In genomic region chr1:157713851-157714250, GRCm38 (mm10) we compare ENCODE assay signal across 29 mouse cellular contexts.
DNase-seq lines count a peak whose midpoint lies in the region; ATAC-seq and TF ChIP-seq lines count a peak whose summit lies in the region.
"Had no signal": no experiment of that assay in that cellular context is flagged by ENCODE, and none has a peak within 500 bp of the region (broad histone marks: within the 10 kb centered on the region; RNA-seq: fewer than 3 reads in every experiment).

No protein-coding gene starts in this region.

- H3K4me3 ChIP-seq in gastrocnemius, adult 2 months = no peak overlapping the region
- no peak overlapping the region for H3K4me3 ChIP-seq in hindbrain, postnatal 0 days (ENCODE audit: low read length)
- H3K4me3 ChIP-seq in hindbrain, embryonic 11.5 days (ENCODE audit: low read depth, low read length) = no peak overlapping the region
- no peak overlapping the region for H3K4me3 ChIP-seq in forebrain, embryonic 16.5 days (replicated peaks; ENCODE audit: low read length)
- H3K4me3 ChIP-seq: embryonic facial prominence, embryonic 13.5 days; heart, embryonic 10.5 days; kidney, embryonic 15.5 days; layer of hippocampus, adult 2 months; liver, embryonic 12.5 days; megakaryocyte, embryonic 14.5 days; midbrain, embryonic 12.5 days; myocyte; neural tube, embryonic 12.5 days had no signal

- no peak overlapping the region for H3K9ac ChIP-seq in hindbrain, postnatal 0 days (replicated peaks; ENCODE audit: low read length)
- H3K9ac ChIP-seq in hindbrain, embryonic 11.5 days (ENCODE audit: low read depth, low read length) = no peak overlapping the region
- H3K9ac ChIP-seq in forebrain, embryonic 16.5 days (replicated peaks; ENCODE audit: low read depth, low read length) = no peak overlapping the region
- H3K9ac ChIP-seq: embryonic facial prominence, embryonic 13.5 days; forebrain, postnatal 0 days; hindbrain, embryonic 14.5 days; kidney, embryonic 15.5 days; liver, embryonic 12.5 days; midbrain, embryonic 12.5 days; neural tube, embryonic 12.5 days had no signal

- H3K27ac ChIP-seq in gastrocnemius, adult 2 months = no peak overlapping the region
- no peak overlapping the region for H3K27ac ChIP-seq in hindbrain, postnatal 0 days
- no peak overlapping the region for H3K27ac ChIP-seq in hindbrain, embryonic 11.5 days (ENCODE audit: low read depth, low read length)
- H3K27ac ChIP-seq in forebrain, embryonic 16.5 days (ENCODE audit: low read length) = no peak overlapping the region
- H3K27ac ChIP-seq: embryonic facial prominence, embryonic 13.5 days; heart, embryonic 10.5 days; hindbrain, embryonic 14.5 days; kidney, embryonic 15.5 days; layer of hippocampus, adult 2 months; liver, embryonic 12.5 days; midbrain, embryonic 12.5 days; neural tube, embryonic 12.5 days had no signal

- H3K4me1 ChIP-seq in hindbrain, postnatal 0 days (ENCODE audit: insufficient read depth, low read length) = peaks cover 6% of the 10 kb centered on the region; the same call in 1 of the 2 replicates
- H3K4me1 ChIP-seq in hindbrain, embryonic 11.5 days (replicated peaks; ENCODE audit: control insufficient read depth, insufficient read depth, low read length) = peaks cover 3% of the 10 kb centered on the region
- no peaks in the 10 kb centered on the region for H3K4me1 ChIP-seq in forebrain, embryonic 16.5 days (replicated peaks; ENCODE audit: control insufficient read depth, insufficient read depth, low read length)
- H3K4me1 ChIP-seq: embryonic facial prominence, embryonic 13.5 days; heart, embryonic 10.5 days; kidney, embryonic 15.5 days; liver, embryonic 12.5 days; megakaryocyte, embryonic 14.5 days; midbrain, embryonic 12.5 days had no signal

- H3K36me3 ChIP-seq in hindbrain, postnatal 0 days (ENCODE audit: insufficient read depth, low read length) = no peaks in the 10 kb centered on the region
- no peaks in the 10 kb centered on the region for H3K36me3 ChIP-seq in hindbrain, embryonic 11.5 days (ENCODE audit: control insufficient read depth, insufficient read depth, low read length)
- H3K36me3 ChIP-seq in forebrain, embryonic 16.5 days (ENCODE audit: control insufficient read depth, insufficient read depth) = no peaks in the 10 kb centered on the region
- H3K36me3 ChIP-seq: embryonic facial prominence, embryonic 13.5 days; G1E; heart, embryonic 10.5 days; kidney, embryonic 15.5 days; liver, embryonic 12.5 days; midbrain, embryonic 12.5 days; neural tube, embryonic 12.5 days had no signal

- H3K9me3 ChIP-seq in hindbrain, postnatal 0 days (ENCODE audit: low read length) = no peaks in the 10 kb centered on the region
- no peaks in the 10 kb centered on the region for H3K9me3 ChIP-seq in hindbrain, embryonic 11.5 days (ENCODE audit: control insufficient read depth, low read length)
- no peaks in the 10 kb centered on the region for H3K9me3 ChIP-seq in forebrain, embryonic 16.5 days (ENCODE audit: control insufficient read depth, low read length)
- H3K9me3 ChIP-seq: embryonic facial prominence, embryonic 13.5 days; heart, embryonic 10.5 days; kidney, embryonic 15.5 days; liver, embryonic 12.5 days; midbrain, embryonic 12.5 days; neural tube, embryonic 12.5 days had no signal

- 70% methylated on average over 7 of the region's 7 CpGs for WGBS in hindbrain, postnatal 0 days
- WGBS in hindbrain, embryonic 11.5 days = 72% methylated on average over 7 of the region's 7 CpGs
- 95% methylated on average over 7 of the region's 7 CpGs for WGBS in forebrain, embryonic 16.5 days

- H3K4me2 ChIP-seq in hindbrain, postnatal 0 days (ENCODE audit: low read depth, low read length) = no peak overlapping the region
- no peak overlapping the region for H3K4me2 ChIP-seq in hindbrain, embryonic 11.5 days (replicated peaks; ENCODE audit: low read depth, low read length)
- H3K4me2 ChIP-seq in forebrain, embryonic 16.5 days (ENCODE audit: low read length) = no peak overlapping the region
- H3K4me2 ChIP-seq: embryonic facial prominence, embryonic 13.5 days; hindbrain, embryonic 14.5 days; kidney, embryonic 15.5 days; liver, embryonic 12.5 days; midbrain, embryonic 12.5 days; neural tube, embryonic 12.5 days had no signal

- ATAC-seq in hindbrain, postnatal 0 days = 0 out of 2 replicates have a peak, but pooled peaks have one; percentile 38
- no peak for ATAC-seq in hindbrain, embryonic 11.5 days (ENCODE audit: low FRiP score)
- no peak for ATAC-seq in forebrain, embryonic 16.5 days
- ATAC-seq: forebrain, postnatal 0 days; inflammation-experienced regulatory T-cells, adult 6 months; liver, embryonic 12.5 days; lung, postnatal 0 days; Patski had no signal

- DNase-seq in gastrocnemius, adult 2 months = peak; percentile 38
- no peak for DNase-seq in gastrocnemius, adult 18-20 months (ENCODE audit: low spot score)
- no peak for DNase-seq in hindbrain, postnatal 0 days (ENCODE audit: low spot score)
- no peak for DNase-seq in hindbrain, embryonic 11.5 days (ENCODE audit: low spot score)
- DNase-seq in cerebellum, adult 9-11 months = peak; percentile 45
- no peak for DNase-seq in right cerebral cortex, adult 18-20 months
- DNase-seq: adrenal gland, postnatal 10 days; forebrain, postnatal 0 days; heart, postnatal 36 days; kidney, adult 18-20 months; kidney, postnatal 36 days; lung, adult 18-20 months; lung, postnatal 4 days; thymus, postnatal 4 days had no signal

- TF ChIP-seq CTCF in gastrocnemius, adult 2 months (IDR thresholded peaks at IDR 0.05) = no peak
- TF ChIP-seq CTCF in hindbrain, postnatal 0 days (IDR thresholded peaks at IDR 0.05; ENCODE audit: low read depth) = no peak

- intact Hi-C loops in gastrocnemius, adult 2 months (cut with DNase I) = no loop called here

- no peaks in the 10 kb centered on the region for H3K27me3 ChIP-seq in hindbrain, postnatal 0 days (ENCODE audit: insufficient read depth, low read length)
- H3K27me3 ChIP-seq in hindbrain, embryonic 11.5 days (ENCODE audit: control insufficient read depth, insufficient read depth, low read length) = no peaks in the 10 kb centered on the region
- H3K27me3 ChIP-seq in forebrain, embryonic 16.5 days (replicated peaks; ENCODE audit: control insufficient read depth, insufficient read depth, low read length) = no peaks in the 10 kb centered on the region
- H3K27me3 ChIP-seq: embryonic facial prominence, embryonic 13.5 days; kidney, embryonic 15.5 days; liver, embryonic 12.5 days; megakaryocyte, embryonic 14.5 days; midbrain, embryonic 12.5 days; neural tube, embryonic 12.5 days; Patski had no signal

Comparison
In these comparisons a context has a peak if more than half of its experiments do, and no peak if none do; other contexts are left out.
1. DNase-seq: peak in gastrocnemius, adult 2 months (single experiment) and cerebellum, adult 9-11 months (single experiment); none in gastrocnemius, adult 18-20 months (single experiment), hindbrain, postnatal 0 days (single experiment), hindbrain, embryonic 11.5 days (single experiment) and right cerebral cortex, adult 18-20 months (single experiment).